Mouse (Mus musculus): ENCODE measurements around the gene Ccdc9b. TPM values are rescaled to one million over a fixed set of nuclear protein-coding genes. Genes with fewer than 3 reads are reported as not detected.
A peak's percentile ranks its signal among the peaks of the same experiment; 100 is the strongest.

Gene Ccdc9b
- polyA plus RNA-seq, 1 experiment from 2014 or later: 1.3 TPM

DNA sequence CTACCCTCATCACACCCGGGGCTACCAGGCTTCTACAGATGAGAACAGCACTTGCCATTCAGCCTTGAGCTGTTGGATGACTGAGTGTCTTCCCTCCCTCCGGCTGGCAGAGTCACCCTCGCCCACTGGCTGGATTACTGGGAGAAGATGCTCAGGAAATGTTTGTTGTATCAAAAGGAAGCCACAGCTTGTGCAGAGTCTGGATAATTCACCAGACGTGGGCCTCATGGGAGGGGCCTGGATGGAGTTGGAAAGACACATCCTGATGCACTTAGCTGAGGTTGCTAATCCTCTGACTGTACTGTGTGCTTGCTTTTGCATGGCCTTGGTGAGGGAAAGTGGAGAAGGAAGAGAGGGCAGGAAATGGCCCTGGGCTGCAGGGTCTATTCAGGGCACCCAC, 6.4 kb downstream of the Ccdc9b start:
- Histone ChIP-seq H3K4me1 (peaks cover 16% of the 10 kb centered on the region), H3K36me3 (no peaks in the 10 kb centered on the region), H3K27me3 (0 out of 2 replicates have a peak, but pooled peaks cover 5% of the 10 kb centered on the region), H3K4me3 (no peak overlapping the region), H3K27ac (no peak overlapping the region), H3K4me2 (replicated peaks) (no peak overlapping the region), H3K9ac (no peak overlapping the region), H3K9me3 (replicated peaks) (no peaks in the 10 kb centered on the region)
- ATAC-seq (ENCODE audit: low FRiP score): no peak
- WGBS: 84% methylated on average over 4 of the region's 4 CpGs

DNA sequence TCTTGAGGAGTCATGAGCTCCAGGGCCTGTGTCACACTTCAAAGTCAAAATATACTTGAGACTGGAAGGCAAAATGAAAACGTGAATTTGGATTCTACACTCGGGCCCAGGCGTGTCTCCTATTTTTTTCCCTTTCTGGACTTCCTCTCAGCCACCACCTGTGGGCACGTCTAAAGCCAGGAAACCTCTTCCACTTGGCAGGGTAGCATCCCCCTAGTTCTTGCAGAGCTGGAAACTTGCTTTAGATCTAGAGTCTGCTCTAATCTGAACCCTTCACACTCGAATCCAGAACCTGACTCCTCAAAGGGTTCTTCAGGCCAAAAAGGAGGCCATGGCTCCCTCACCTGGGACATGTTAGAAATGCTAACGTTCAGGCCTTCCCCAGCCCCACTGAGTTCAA, 7.1 kb downstream of the Ccdc9b start:
- Histone ChIP-seq H3K9ac (no peak overlapping the region), H3K27ac (no peak overlapping the region), H3K27me3 (0 out of 2 replicates have a peak, but pooled peaks cover 5% of the 10 kb centered on the region), H3K4me1 (peaks cover 13% of the 10 kb centered on the region), H3K4me3 (no peak overlapping the region), H3K9me3 (replicated peaks) (no peaks in the 10 kb centered on the region), H3K4me2 (replicated peaks) (no peak overlapping the region), H3K36me3 (no peaks in the 10 kb centered on the region)
- ATAC-seq (ENCODE audit: low FRiP score): no peak
- WGBS: 85% methylated on average over 6 of the region's 6 CpGs

DNA sequence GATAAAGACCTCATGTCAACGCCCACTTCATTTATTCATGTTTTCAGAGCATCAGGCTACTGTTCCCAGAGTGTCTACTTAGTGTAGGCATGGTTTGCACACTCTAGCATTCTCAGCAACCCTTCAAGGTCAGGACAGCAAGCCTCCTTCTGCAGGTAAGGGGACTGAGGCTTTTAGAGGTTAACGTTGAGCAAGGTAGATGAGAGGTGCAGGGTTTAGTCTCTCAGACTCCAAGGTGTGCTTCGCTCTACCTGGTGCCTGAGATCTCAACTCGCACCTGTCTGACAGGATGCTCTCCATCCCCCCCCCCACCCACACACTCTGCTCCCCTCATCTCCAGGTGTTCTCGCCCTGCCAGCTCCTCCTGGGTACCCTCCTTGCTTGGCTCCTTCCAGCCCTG, 8.3 kb downstream of the Ccdc9b start:
- Histone ChIP-seq H3K9me3 (replicated peaks) (no peaks in the 10 kb centered on the region), H3K36me3 (no peaks in the 10 kb centered on the region), H3K4me1 (peaks cover 22% of the 10 kb centered on the region), H3K27me3 (0 out of 2 replicates have a peak, but pooled peaks cover 5% of the 10 kb centered on the region), H3K9ac (no peak overlapping the region), H3K4me2 (replicated peaks) (no peak overlapping the region), H3K4me3 (no peak overlapping the region), H3K27ac (no peak overlapping the region)
- ATAC-seq (ENCODE audit: low FRiP score): no peak
- 88% methylated on average over 5 of the region's 5 CpGs for WGBS

DNA sequence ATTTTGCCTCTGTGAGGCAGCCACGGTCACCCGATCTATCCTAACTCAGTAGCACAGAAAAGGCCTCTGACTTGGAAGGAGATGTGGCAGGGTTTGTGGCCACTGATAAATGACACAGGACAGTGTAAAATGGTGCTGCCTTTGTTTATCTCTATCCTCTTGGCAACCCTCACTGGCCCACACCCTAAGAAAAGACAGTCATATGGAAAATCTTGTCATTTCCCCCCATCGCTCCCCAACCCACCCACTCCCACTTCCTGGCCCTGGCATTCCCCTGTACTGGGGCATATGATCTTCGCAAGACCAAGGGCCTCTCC, 9.7 kb downstream of the Ccdc9b start:
- Histone ChIP-seq H3K9me3 (replicated peaks) (no peaks in the 10 kb centered on the region), H3K4me2 (replicated peaks) (no peak overlapping the region), H3K27me3 (no peaks in the 10 kb centered on the region), H3K36me3 (no peaks in the 10 kb centered on the region), H3K4me3 (no peak overlapping the region), H3K4me1 (peaks cover 32% of the 10 kb centered on the region), H3K27ac (no peak overlapping the region), H3K9ac (no peak overlapping the region)
- 71% methylated on average over 4 of the region's 4 CpGs for WGBS
- ATAC-seq (ENCODE audit: low FRiP score): no peak

DNA sequence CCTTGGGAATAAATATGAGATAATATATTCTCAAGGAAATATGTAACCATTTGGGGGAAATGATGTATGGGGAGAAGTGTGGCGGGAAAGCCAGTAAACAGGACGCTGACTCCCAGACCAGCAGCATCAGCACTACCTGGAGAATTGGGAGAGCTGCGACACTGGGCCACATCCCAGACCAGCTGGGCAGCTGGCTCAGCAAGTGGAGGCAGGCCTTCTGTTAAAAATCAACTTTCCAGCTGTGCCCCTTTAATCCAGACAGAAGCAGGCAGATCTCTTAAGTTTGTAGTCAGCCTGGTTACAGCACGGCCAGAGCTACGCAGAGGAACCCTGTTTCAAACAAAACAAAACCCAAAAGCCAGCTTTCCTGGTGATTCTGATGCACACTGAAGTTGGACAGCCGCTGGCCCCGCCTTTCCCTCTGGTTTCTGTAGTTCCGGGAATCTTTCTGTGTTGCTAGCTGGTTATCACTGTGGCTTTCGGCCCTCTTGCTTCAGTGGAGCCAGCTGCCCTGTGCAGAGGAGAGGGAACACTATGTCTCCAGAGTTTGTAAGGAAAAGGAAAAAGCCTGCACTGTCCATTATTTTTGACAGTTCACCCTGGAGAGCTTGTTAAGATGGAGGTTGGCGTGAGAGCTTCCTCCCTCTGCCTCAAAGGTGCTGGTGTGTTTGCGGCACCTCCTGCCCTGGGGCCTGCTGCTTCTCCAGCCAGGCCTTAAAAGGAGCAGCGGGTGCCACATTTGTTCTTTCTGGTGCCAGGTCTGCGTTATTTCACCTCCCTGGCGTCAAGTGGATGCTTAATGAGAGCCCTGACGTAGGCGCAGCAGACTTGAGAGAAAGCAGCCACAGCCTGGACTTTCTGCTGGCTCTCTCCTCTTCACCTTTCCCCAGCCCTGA, 10.3 kb downstream of the Ccdc9b start:
- no peaks in the 10 kb centered on the region for H3K9me3 ChIP-seq (replicated peaks)
- no peaks in the 10 kb centered on the region for H3K36me3 ChIP-seq
- no peak overlapping the region for H3K4me2 ChIP-seq (replicated peaks)
- peaks cover 38% of the 10 kb centered on the region for H3K4me1 ChIP-seq
- H3K9ac ChIP-seq: no peak overlapping the region
- no peak for ATAC-seq (ENCODE audit: low FRiP score)
- no peak overlapping the region for H3K4me3 ChIP-seq
- 70% methylated on average over 16 of the region's 16 CpGs for WGBS
- H3K27ac ChIP-seq: 0 out of 2 replicates have a peak overlapping the region, but pooled peaks have one; percentile 7
- H3K27me3 ChIP-seq: no peaks in the 10 kb centered on the region

DNA sequence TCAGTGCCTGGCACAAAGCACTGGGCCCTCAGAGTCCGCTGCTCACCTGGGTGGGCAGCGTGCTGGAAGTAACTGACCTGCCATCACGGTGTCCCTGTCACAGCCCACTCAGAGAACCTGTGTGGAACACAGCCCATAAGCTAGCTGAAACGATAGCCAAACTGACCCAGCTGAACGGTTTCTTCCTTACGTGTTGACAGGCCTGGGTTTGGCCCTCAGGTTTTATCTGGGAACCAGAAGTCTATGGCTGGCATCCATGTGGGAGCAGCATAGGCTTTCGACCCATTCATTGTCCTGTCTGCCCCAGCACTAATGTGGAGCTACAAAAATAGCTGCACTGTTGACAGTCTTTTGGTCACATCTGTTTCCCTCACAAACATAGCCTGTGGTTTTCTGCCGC, 12.0 kb downstream of the Ccdc9b start:
- Histone ChIP-seq H3K9me3 (replicated peaks) (no peaks in the 10 kb centered on the region), H3K4me1 (peaks cover 43% of the 10 kb centered on the region), H3K36me3 (no peaks in the 10 kb centered on the region), H3K27me3 (no peaks in the 10 kb centered on the region), H3K4me3 (no peak overlapping the region), H3K27ac (peak overlapping the region; percentile 44; the same call in 1 of the 2 replicates), H3K4me2 (replicated peaks) (no peak overlapping the region), H3K9ac (no peak overlapping the region)
- 82% methylated on average over 8 of the region's 8 CpGs for WGBS
- no peak for ATAC-seq (ENCODE audit: low FRiP score)

DNA sequence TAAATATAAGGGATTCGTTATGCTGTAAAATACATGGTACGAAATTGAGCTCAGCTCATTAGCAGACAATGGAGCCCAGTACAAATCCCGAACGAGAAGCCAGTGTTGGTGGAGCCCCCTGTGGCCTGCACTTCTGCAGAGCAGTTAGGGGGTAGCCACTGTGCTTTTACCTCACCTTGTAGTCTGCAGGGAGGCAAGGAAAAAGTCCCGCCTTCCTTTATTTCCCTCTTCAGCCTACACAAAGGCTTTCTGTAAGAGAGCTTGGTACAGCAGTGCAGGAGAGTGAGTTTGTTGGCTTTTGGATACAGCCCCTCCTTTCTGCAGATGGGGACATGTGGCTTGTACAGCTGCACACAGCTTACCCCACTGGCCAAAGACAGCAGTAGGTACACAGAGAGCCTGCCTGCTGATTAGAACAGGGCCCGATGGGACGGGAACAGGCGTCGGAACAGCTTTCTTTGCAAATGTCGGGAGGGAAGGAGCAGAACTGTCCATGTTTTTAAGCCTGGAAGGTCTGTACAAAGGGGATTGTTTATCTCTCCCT, 13.0 kb downstream of the Ccdc9b start:
- Histone ChIP-seq H3K4me1 (peaks cover 51% of the 10 kb centered on the region), H3K9me3 (replicated peaks) (no peaks in the 10 kb centered on the region), H3K4me2 (replicated peaks) (peak overlapping the region; percentile 29), H3K36me3 (no peaks in the 10 kb centered on the region), H3K27ac (peak overlapping the region; percentile 44), H3K27me3 (peaks cover 6% of the 10 kb centered on the region), H3K4me3 (no peak overlapping the region), H3K9ac (peak overlapping the region; percentile 23; the same call in 1 of the 2 replicates)
- ATAC-seq (ENCODE audit: low FRiP score): no peak
- 24% methylated on average over 10 of the region's 10 CpGs for WGBS

DNA sequence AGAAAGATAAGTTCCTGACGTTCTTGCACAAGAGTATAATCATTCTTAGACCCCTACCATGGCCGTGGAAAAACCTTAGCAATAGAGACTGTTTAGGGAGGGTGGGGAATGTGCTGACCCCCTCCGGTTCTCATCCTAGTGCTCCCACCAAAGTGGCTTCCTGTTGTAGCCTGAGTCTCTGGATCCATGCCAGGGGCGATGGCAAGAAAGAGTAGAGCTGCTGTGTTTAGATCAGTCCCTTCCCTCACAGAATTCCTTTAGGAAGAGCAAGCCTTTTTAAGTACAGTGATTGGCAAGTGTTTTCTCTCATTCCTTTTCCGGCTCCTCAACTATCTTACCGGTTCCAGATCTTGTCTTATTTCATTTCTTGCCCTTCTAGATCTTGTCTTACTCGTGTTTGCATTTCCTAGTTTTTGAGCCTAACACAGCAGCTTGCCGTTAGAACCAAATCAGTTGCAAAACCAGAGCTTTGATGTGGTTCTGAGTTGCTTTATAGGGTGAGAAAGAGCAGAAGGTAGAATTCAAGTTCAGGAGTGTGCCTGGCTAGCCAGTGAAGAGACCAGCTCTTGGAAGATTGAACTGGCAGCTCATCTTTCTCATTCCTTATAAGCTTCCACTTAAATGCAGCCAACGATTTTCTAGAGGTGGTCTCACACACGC, 15.0 kb downstream of the Ccdc9b start:
- H3K36me3 ChIP-seq: no peaks in the 10 kb centered on the region
- no peak overlapping the region for H3K27ac ChIP-seq
- no peak for ATAC-seq (ENCODE audit: low FRiP score)
- 0 out of 2 replicates have a peak overlapping the region, but pooled peaks have one; percentile 97 for H3K9ac ChIP-seq
- peak overlapping the region; percentile 84 for H3K4me3 ChIP-seq
- no peaks in the 10 kb centered on the region for H3K9me3 ChIP-seq (replicated peaks)
- peak overlapping the region; percentile 96 for H3K4me2 ChIP-seq (replicated peaks)
- WGBS: 45% methylated on average over 10 of the region's 10 CpGs
- peaks cover 49% of the 10 kb centered on the region for H3K4me1 ChIP-seq
- H3K27me3 ChIP-seq: peaks cover 18% of the 10 kb centered on the region

DNA sequence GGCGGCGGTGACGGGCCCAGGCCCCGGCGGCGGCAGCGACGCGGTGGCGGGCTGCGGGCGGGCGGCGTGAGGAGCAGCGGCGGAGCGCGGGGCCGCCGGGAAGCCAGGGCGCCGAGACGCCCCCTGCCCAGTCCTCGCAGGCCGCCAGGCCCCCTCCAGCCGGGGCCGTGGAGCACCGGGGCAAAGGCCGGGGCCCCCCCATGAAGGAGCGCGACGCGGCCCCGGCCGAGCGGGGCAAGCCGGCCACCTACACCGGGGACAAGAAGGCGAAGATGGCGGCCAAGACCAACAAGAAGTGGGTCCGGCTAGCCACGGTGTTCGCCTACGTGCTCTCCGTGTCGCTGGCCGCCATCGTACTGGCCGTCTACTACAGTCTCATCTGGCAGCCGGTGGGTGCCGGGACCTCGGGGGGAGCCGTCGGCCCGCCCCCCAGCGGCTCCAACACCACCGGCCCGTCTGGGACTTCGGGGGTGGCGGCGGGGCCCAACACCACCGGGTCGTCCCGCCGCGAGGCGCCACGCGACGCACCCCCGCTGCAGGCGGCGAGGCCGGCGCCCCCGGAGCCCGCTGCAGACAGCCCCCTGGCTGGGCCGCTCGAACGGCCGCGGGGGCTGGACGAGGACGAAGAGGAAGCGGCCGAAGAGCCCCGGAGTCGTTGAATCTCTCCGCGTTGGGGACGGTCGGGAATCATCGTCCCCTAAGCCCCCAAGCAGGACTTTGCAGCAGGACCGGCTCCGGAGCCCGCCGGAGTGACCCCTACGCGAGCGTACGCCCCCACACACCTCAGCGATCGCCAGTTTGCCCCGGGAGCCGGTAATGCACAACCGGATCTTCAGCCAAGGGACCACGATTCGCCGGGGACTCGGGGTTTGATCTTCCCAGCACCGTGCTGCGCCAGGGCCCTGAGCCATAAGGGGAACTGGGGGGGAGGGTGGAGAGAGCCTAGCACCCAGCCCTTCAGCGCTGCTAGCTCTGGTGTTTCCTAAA, 16.3 kb downstream of the Ccdc9b start:
- peaks cover 44% of the 10 kb centered on the region for H3K4me1 ChIP-seq
- H3K36me3 ChIP-seq: no peaks in the 10 kb centered on the region
- H3K4me3 ChIP-seq: peak overlapping the region; percentile 84
- under 1% methylated on average over 105 of the region's 113 CpGs for WGBS
- ATAC-seq (ENCODE audit: low FRiP score): peak; percentile 46
- H3K27ac ChIP-seq: peak overlapping the region; percentile 68; the same call in 1 of the 2 replicates
- H3K9ac ChIP-seq: peak overlapping the region; percentile 97
- peaks cover 21% of the 10 kb centered on the region for H3K27me3 ChIP-seq
- H3K9me3 ChIP-seq (replicated peaks): no peaks in the 10 kb centered on the region
- H3K4me2 ChIP-seq (replicated peaks): peak overlapping the region; percentile 96

DNA sequence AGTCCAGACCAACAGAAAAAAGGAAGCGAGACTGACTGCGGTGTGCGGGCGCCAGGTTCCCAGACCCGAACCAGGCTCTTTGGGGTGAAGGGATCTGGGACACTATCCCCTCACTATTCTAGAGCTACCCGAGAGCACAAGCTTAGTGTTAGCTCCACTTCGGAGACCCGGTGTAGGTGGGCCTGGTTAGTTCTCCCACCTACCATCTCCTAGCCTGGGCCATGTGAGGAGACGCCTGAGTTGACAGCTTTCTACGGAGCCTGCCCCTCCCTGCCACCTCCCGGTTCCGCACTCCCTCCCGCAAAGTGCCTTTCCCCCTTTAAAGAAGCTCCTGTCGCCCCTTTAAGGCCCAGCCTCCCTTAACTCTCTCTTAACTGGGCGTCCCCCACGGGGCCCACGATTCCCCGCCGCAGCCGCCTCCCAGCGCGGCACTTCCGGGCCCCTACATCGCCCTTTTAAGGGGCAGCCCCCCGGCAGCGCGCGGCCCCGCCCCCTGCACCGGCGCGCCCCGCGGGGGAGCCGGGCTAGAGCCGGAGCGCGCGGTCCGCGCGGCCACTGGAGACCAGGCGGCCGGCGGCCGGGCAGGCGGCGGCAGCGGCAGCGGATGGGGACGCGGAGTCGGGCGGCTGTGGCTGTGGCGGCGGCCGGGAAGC, 17.1 kb downstream of the Ccdc9b start, which contains the start of gene Inafm2:
Inafm2 (plus strand) TSS at position 527 of the 653 bp plus-strand sequence.
- Histone ChIP-seq H3K36me3 (no peaks in the 10 kb centered on the region), H3K9me3 (replicated peaks) (no peaks in the 10 kb centered on the region), H3K27ac (peak within 1 kb of the TSS; percentile 68; the same call in 1 of the 2 replicates), H3K9ac (peak within 1 kb of the TSS; percentile 97), H3K4me3 (peak within 1 kb of the TSS; percentile 84), H3K4me2 (replicated peaks) (peak within 1 kb of the TSS; percentile 96), H3K4me1 (peaks cover 41% of the 10 kb centered on the region), H3K27me3 (peaks cover 21% of the 10 kb centered on the region)
- ATAC-seq (ENCODE audit: low FRiP score): peak; percentile 89
- under 1% methylated on average over 52 of the region's 57 CpGs for WGBS

DNA sequence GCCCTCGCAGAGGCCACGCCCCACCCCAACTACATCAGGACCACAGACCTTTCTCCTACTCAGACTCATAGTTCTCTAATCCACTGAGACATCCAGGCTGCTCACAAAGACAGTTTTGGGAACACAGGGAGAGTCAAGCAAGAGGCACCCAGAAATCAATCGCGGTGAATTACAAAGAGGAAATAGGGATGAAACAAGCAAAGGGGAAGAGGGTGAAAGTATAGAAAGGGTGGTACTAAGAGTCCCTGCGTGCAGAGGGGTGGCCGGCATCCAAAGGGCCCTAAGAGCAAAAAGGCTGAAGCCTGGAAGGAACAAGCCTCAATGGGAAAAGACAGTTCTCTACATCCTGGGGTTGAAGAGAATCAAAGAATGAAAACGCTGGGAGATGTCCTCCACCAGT, 17.8 kb downstream of the Ccdc9b start:
- peak overlapping the region; percentile 96 for H3K4me2 ChIP-seq (replicated peaks)
- no peak overlapping the region for H3K9ac ChIP-seq
- 8% methylated on average over 7 of the region's 7 CpGs for WGBS

More for the DNA sequence above, 17.8 kb downstream of the Ccdc9b start:
- ATAC-seq (ENCODE audit: low FRiP score): no peak
- no peak overlapping the region for H3K27ac ChIP-seq
- peaks cover 21% of the 10 kb centered on the region for H3K27me3 ChIP-seq
- H3K4me1 ChIP-seq: peaks cover 34% of the 10 kb centered on the region
- H3K36me3 ChIP-seq: no peaks in the 10 kb centered on the region
- 0 out of 2 replicates have a peak overlapping the region, but pooled peaks have one; percentile 84 for H3K4me3 ChIP-seq
- H3K9me3 ChIP-seq (replicated peaks): no peaks in the 10 kb centered on the region
